ENCODE assay signal across 15 mouse cellular contexts in genomic region chr4:66399066-66399465, GRCm38 (mm10). TPM values are rescaled to one million over a fixed set of nuclear protein-coding genes. Genes with fewer than 3 reads are reported as not detected.
A peak's percentile ranks its signal among the peaks of the same experiment; 100 is the strongest.
DNase-seq lines count a peak whose midpoint lies in the region; ATAC-seq and TF ChIP-seq lines count a peak whose summit lies in the region.
"Had no signal": no experiment of that assay in that cellular context is flagged by ENCODE, and none has a peak within 500 bp of the region (broad histone marks: within the 10 kb centered on the region; RNA-seq: fewer than 3 reads in every experiment).

No protein-coding gene starts in this region.

- DNase-seq in heart, postnatal 4 days: peak; percentile 62
- peak; percentile 11 for DNase-seq in ovary, postnatal 14 days (ENCODE audit: low spot score)
- no peak for DNase-seq in ovary, postnatal 36 days (ENCODE audit: low spot score)
- peak; percentile 34 for DNase-seq in adrenal gland, postnatal 25 days
- peak; percentile 54 for DNase-seq in mesoderm, embryonic 11.5 days (ENCODE audit: low read depth, low spot score)
- DNase-seq in midbrain, postnatal 0 days (ENCODE audit: low spot score): no peak
- DNase-seq in cerebellum, adult 9-10 months: no peak
- DNase-seq: right cerebral cortex, postnatal 14 days had no signal

- H3K9ac ChIP-seq in heart, embryonic 12.5 days: no peak overlapping the region
- H3K9ac ChIP-seq in midbrain, postnatal 0 days (replicated peaks; ENCODE audit: low read length, poor library complexity, severe bottlenecking): no peak overlapping the region
- H3K9ac ChIP-seq: liver, embryonic 15.5 days; neural tube, embryonic 12.5 days had no signal

- H3K36me3 ChIP-seq in heart, embryonic 12.5 days: no peaks in the 10 kb centered on the region
- no peaks in the 10 kb centered on the region for H3K36me3 ChIP-seq in midbrain, postnatal 0 days (ENCODE audit: insufficient read depth, low read length)
- H3K36me3 ChIP-seq: liver, embryonic 15.5 days; neural tube, embryonic 12.5 days had no signal

- peaks cover 38% of the 10 kb centered on the region for H3K27me3 ChIP-seq in heart, embryonic 12.5 days (replicated peaks)
- no peaks in the 10 kb centered on the region for H3K27me3 ChIP-seq in midbrain, postnatal 0 days (ENCODE audit: insufficient read depth, low read length)

- no peak for TF ChIP-seq CTCF in midbrain, postnatal 0 days (IDR thresholded peaks at IDR 0.05)

- H3K27ac ChIP-seq in heart, embryonic 12.5 days (ENCODE audit: poor library complexity, severe bottlenecking): no peak overlapping the region
- no peak overlapping the region for H3K27ac ChIP-seq in midbrain, postnatal 0 days (ENCODE audit: low read depth, low read length)
- H3K27ac ChIP-seq: hindbrain, postnatal 0 days; liver, embryonic 15.5 days; neural tube, embryonic 12.5 days had no signal

- no peak overlapping the region for H3K4me3 ChIP-seq in heart, embryonic 12.5 days
- no peak overlapping the region for H3K4me3 ChIP-seq in midbrain, postnatal 0 days (ENCODE audit: low read depth, low read length)
- H3K4me3 ChIP-seq: liver, embryonic 15.5 days; neural tube, embryonic 12.5 days had no signal

- H3K4me2 ChIP-seq in heart, embryonic 12.5 days: no peak overlapping the region
- H3K4me2 ChIP-seq in midbrain, postnatal 0 days (ENCODE audit: low read depth, low read length, poor library complexity, severe bottlenecking): no peak overlapping the region
- H3K4me2 ChIP-seq: heart, embryonic 11.5 days; liver, embryonic 15.5 days; neural tube, embryonic 12.5 days had no signal

- no peak for ATAC-seq in heart, embryonic 12.5 days (ENCODE audit: insufficient number of reproducible peaks, low FRiP score)
- no peak for ATAC-seq in midbrain, postnatal 0 days (ENCODE audit: low FRiP score)
- ATAC-seq: hindbrain, postnatal 0 days had no signal

- 49% methylated on average over 4 of the region's 4 CpGs for whole genome bisulfite sequencing in heart, embryonic 12.5 days
- 67% methylated on average over 4 of the region's 4 CpGs for WGBS in midbrain, postnatal 0 days

- H3K4me1 ChIP-seq in heart, embryonic 12.5 days (replicated peaks): 0 out of 2 replicates have a peak, but pooled peaks cover 6% of the 10 kb centered on the region
- peaks cover 5% of the 10 kb centered on the region; the same call in 1 of the 2 replicates for H3K4me1 ChIP-seq in midbrain, postnatal 0 days (ENCODE audit: insufficient read depth, low read length)

- H3K9me3 ChIP-seq in heart, embryonic 12.5 days (replicated peaks): no peaks in the 10 kb centered on the region
- H3K9me3 ChIP-seq in midbrain, postnatal 0 days (ENCODE audit: low read length): no peaks in the 10 kb centered on the region
- H3K9me3 ChIP-seq: liver, embryonic 15.5 days; neural tube, embryonic 12.5 days had no signal

RNA-seq across cellular contexts. Expression of gene Astn2, which starts 5.3 kb away (rescaled TPM):
- 1 to 10 TPM; 2.7 to 3.5 TPM for total RNA-seq in heart, postnatal 4 days (2021)
- polyA plus RNA-seq in heart, embryonic 12.5 days (2016; fragmentation: Nextera tagmentation; extraction: Ambion mirVana): 0.08 and 0.15 TPM in 2 replicates
- total RNA-seq in adrenal gland, postnatal 25 days (2021): 1.1 and 1.2 TPM in 2 replicates
- 34.9 and 40.8 TPM in 2 replicates for total RNA-seq in midbrain, postnatal 0 days (2014; rRNA removed)
- polyA plus RNA-seq in midbrain, postnatal 0 days (2015; fragmentation: Nextera tagmentation; extraction: Ambion mirVana): 1.4 and 2.5 TPM in 2 replicates
- total RNA-seq: common myeloid progenitor, adult 5-6 weeks; megakaryocyte-erythroid progenitor cell, adult 5-6 weeks had no signal

Comparison
In these comparisons a context has a peak if more than half of its experiments do, and no peak if none do; other contexts are left out.
1. DNase-seq: peak in heart, postnatal 4 days (single experiment), ovary, postnatal 14 days (single experiment), adrenal gland, postnatal 25 days (single experiment) and mesoderm, embryonic 11.5 days (single experiment); none in ovary, postnatal 36 days (single experiment), midbrain, postnatal 0 days (single experiment) and cerebellum, adult 9-10 months (single experiment).